8 mouse cellular contexts compared by ENCODE assay signal in the genomic region with DNA sequence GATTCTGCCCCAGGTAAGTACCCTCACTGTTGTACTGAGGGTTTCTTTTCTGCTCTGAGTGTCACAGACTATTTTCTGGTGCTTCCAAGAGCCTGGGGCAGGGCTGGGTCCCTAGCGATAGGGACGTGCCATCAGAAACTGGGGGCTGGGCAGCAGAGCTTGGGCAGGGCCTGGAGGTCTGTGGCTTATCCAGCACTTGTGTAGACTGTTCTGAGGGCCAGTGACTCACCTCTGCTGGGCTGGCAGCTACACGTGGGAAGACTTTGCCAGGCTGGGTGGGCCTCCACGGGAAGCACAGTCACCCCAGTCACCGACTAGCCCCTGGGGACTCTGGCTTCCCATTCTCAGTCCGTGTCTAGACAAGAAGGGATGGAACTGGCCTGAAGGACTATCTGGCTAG. TPM values are rescaled to one million over a fixed set of nuclear protein-coding genes. Genes with fewer than 3 reads are reported as not detected.
DNase-seq lines count a peak whose midpoint lies in the region; ATAC-seq and TF ChIP-seq lines count a peak whose summit lies in the region.

No protein-coding gene starts in this region.

- TF ChIP-seq CTCF in gastrocnemius, adult 2 months (IDR thresholded peaks at IDR 0.05) = no peak
- TF ChIP-seq CTCF in small intestine, adult 2 months (IDR thresholded peaks at IDR 0.05; ENCODE audit: extremely low read depth, insufficient read length, insufficient replicate concordance, low read depth, low read length) = no peak

- TF ChIP-seq POLR2A in small intestine, adult 2 months (IDR thresholded peaks at IDR 0.05; ENCODE audit: low read depth, low read length) = no peak

- peak overlapping the region; percentile 90 for H3K9ac ChIP-seq in heart, embryonic 12.5 days
- peak overlapping the region; percentile 60 for H3K9ac ChIP-seq in liver, embryonic 12.5 days

- intact Hi-C loops in gastrocnemius, adult 2 months (cut with DNase I) = no loop called here

- ATAC-seq in heart, embryonic 12.5 days (ENCODE audit: insufficient number of reproducible peaks, low FRiP score) = no peak
- ATAC-seq in liver, embryonic 12.5 days = no peak
- ATAC-seq in inflammation-experienced regulatory T-cells, adult 6 months = no peak

- H3K4me2 ChIP-seq in heart, embryonic 12.5 days = peak overlapping the region; percentile 89
- H3K4me2 ChIP-seq in liver, embryonic 12.5 days = peak overlapping the region; percentile 88

- H3K27me3 ChIP-seq in heart, embryonic 12.5 days (replicated peaks) = no peaks in the 10 kb centered on the region
- H3K27me3 ChIP-seq in liver, embryonic 12.5 days (replicated peaks) = peaks cover 17% of the 10 kb centered on the region
- H3K27me3 ChIP-seq in small intestine, adult 2 months (ENCODE audit: control insufficient read depth, insufficient read depth, low read length) = peaks cover 3% of the 10 kb centered on the region; the same call in 1 of the 2 replicates

- H3K4me1 ChIP-seq in brown adipose tissue, adult 24 weeks (ENCODE audit: control insufficient read depth, insufficient read depth, insufficient read length, low read length) = peaks cover 21% of the 10 kb centered on the region
- peaks cover 82% of the 10 kb centered on the region for H3K4me1 ChIP-seq in heart, embryonic 12.5 days (replicated peaks)
- H3K4me1 ChIP-seq in liver, embryonic 12.5 days = peaks cover 72% of the 10 kb centered on the region
- H3K4me1 ChIP-seq in small intestine, adult 2 months (ENCODE audit: control insufficient read depth, insufficient read depth, insufficient read length, low read length) = peaks cover 27% of the 10 kb centered on the region

- peak overlapping the region; percentile 88 for H3K27ac ChIP-seq in gastrocnemius, adult 2 months
- peak overlapping the region; percentile 72 for H3K27ac ChIP-seq in brown adipose tissue, adult 24 weeks (replicated peaks; ENCODE audit: low read depth, low read length)
- H3K27ac ChIP-seq in heart, embryonic 12.5 days (ENCODE audit: poor library complexity, severe bottlenecking) = peak overlapping the region; percentile 88
- no peak overlapping the region for H3K27ac ChIP-seq in liver, embryonic 12.5 days
- no peak overlapping the region for H3K27ac ChIP-seq in small intestine, adult 2 months (ENCODE audit: insufficient read depth, low read depth, low read length)

- H3K36me3 ChIP-seq in heart, embryonic 12.5 days = no peaks in the 10 kb centered on the region
- H3K36me3 ChIP-seq in liver, embryonic 12.5 days = peaks cover 14% of the 10 kb centered on the region
- no peaks in the 10 kb centered on the region for H3K36me3 ChIP-seq in small intestine, adult 2 months (ENCODE audit: control insufficient read depth, insufficient read depth, low read length)

- no peaks in the 10 kb centered on the region for H3K9me3 ChIP-seq in heart, embryonic 12.5 days (replicated peaks)
- no peaks in the 10 kb centered on the region for H3K9me3 ChIP-seq in liver, embryonic 12.5 days (replicated peaks)

- 22% methylated on average over 6 of the region's 6 CpGs for WGBS in heart, embryonic 12.5 days
- 50% methylated on average over 6 of the region's 6 CpGs for WGBS in liver, embryonic 12.5 days (ENCODE audit: insufficient replicate concordance)
- WGBS in small intestine, adult 2 months = 52% methylated on average over 6 of the region's 6 CpGs

- DNase-seq in gastrocnemius, adult 2 months = peak; percentile 50
- DNase-seq in gastrocnemius, postnatal 25 days = no peak
- DNase-seq in frontal cortex, postnatal 14 days (ENCODE audit: low spot score in 2 of 2) = no peak

- H3K4me3 ChIP-seq in gastrocnemius, adult 2 months = peak overlapping the region; percentile 93
- H3K4me3 ChIP-seq in brown adipose tissue, adult 24 weeks (ENCODE audit: insufficient read depth, low read depth, low read length) = peak overlapping the region; percentile 66
- H3K4me3 ChIP-seq in heart, embryonic 12.5 days = peak overlapping the region; percentile 75
- H3K4me3 ChIP-seq in liver, embryonic 12.5 days = peak overlapping the region; percentile 58
- H3K4me3 ChIP-seq in small intestine, adult 2 months (ENCODE audit: low read depth, low read length) = peak overlapping the region; percentile 61

RNA-seq across cellular contexts. Expression of gene Fads3, which starts 0.9 kb away (rescaled TPM):
- 1 to 10 TPM; 2.2 to 2.3 TPM for total RNA-seq in gastrocnemius, adult 2 months (2021)
- total RNA-seq in gastrocnemius, postnatal 25 days (2021) = 1 to 10 TPM; 3.1 to 7.2 TPM
- 31.1 and 34.2 TPM in 2 replicates for polyA plus RNA-seq in brown adipose tissue, adult 24 weeks (2012; ENCODE audit: insufficient read depth, insufficient read length, missing spikeins)
- 40.7 and 45.2 TPM in 2 replicates for polyA plus RNA-seq in heart, embryonic 12.5 days (2016; fragmentation: Nextera tagmentation; extraction: Ambion mirVana)
- 6.9 and 10.0 TPM in 2 replicates for polyA plus RNA-seq in liver, embryonic 12.5 days (2016; fragmentation: Nextera tagmentation; extraction: Ambion mirVana)
- polyA plus RNA-seq in small intestine, adult 2 months (2012; rRNA removed) = 7.6 and 18.9 TPM in 2 replicates
- polyA plus RNA-seq in inflammation-experienced regulatory T-cells, adult 6 months (2017; shearing (Covaris generic)) = not detected

RNA-seq across cellular contexts. Expression of gene Rab3il1, which starts 40.8 kb away (rescaled TPM):
- total RNA-seq in gastrocnemius, adult 2 months (2021) = 1 to 10 TPM; 4.0 to 4.7 TPM
- 1 to 10 TPM; 6.0 to 6.5 TPM for total RNA-seq in gastrocnemius, postnatal 25 days (2021)
- 4.8 and 7.5 TPM in 2 replicates for polyA plus RNA-seq in brown adipose tissue, adult 24 weeks (2012; ENCODE audit: insufficient read depth, insufficient read length, missing spikeins)
- polyA plus RNA-seq in heart, embryonic 12.5 days (2016; fragmentation: Nextera tagmentation; extraction: Ambion mirVana) = 38.0 and 39.7 TPM in 2 replicates
- 189 and 191 TPM in 2 replicates for polyA plus RNA-seq in liver, embryonic 12.5 days (2016; fragmentation: Nextera tagmentation; extraction: Ambion mirVana)
- polyA plus RNA-seq in small intestine, adult 2 months (2012; rRNA removed) = 4.1 and 4.3 TPM in 2 replicates
- polyA plus RNA-seq in inflammation-experienced regulatory T-cells, adult 6 months (2017; shearing (Covaris generic)) = not detected

RNA-seq across cellular contexts. Expression of gene Best1, which starts 40.8 kb away (rescaled TPM):
- under 1 TPM; 0.28 to 0.46 TPM for total RNA-seq in gastrocnemius, adult 2 months (2021)
- under 1 TPM; 0.21 to 0.26 TPM for total RNA-seq in gastrocnemius, postnatal 25 days (2021)
- polyA plus RNA-seq in brown adipose tissue, adult 24 weeks (2012; ENCODE audit: insufficient read depth, insufficient read length, missing spikeins) = not detected in 2 replicates
- polyA plus RNA-seq in heart, embryonic 12.5 days (2016; fragmentation: Nextera tagmentation; extraction: Ambion mirVana) = 0.32 and 0.34 TPM in 2 replicates
- polyA plus RNA-seq in liver, embryonic 12.5 days (2016; fragmentation: Nextera tagmentation; extraction: Ambion mirVana) = 0.17 and 0.32 TPM in 2 replicates
- 0.09 and 0.18 TPM in 2 replicates for polyA plus RNA-seq in small intestine, adult 2 months (2012; rRNA removed)
- under 1 TPM in 1 of 3 experiments, not detected in 2; 0.21 TPM for polyA plus RNA-seq in inflammation-experienced regulatory T-cells, adult 6 months (2017; shearing (Covaris generic))

RNA-seq across cellular contexts. Expression of gene Fads2, which starts 59.3 kb away (rescaled TPM):
- total RNA-seq in gastrocnemius, adult 2 months (2021) = 1 to 10 TPM; 1.7 to 4.1 TPM
- total RNA-seq in gastrocnemius, postnatal 25 days (2021) = 1 to 10 TPM; 2.8 to 3.4 TPM
- polyA plus RNA-seq in brown adipose tissue, adult 24 weeks (2012; ENCODE audit: insufficient read depth, insufficient read length, missing spikeins) = 7.1 and 9.6 TPM in 2 replicates
- polyA plus RNA-seq in heart, embryonic 12.5 days (2016; fragmentation: Nextera tagmentation; extraction: Ambion mirVana) = 64.2 and 66.7 TPM in 2 replicates
- 88.4 and 89.9 TPM in 2 replicates for polyA plus RNA-seq in liver, embryonic 12.5 days (2016; fragmentation: Nextera tagmentation; extraction: Ambion mirVana)
- 29.6 and 44.9 TPM in 2 replicates for polyA plus RNA-seq in small intestine, adult 2 months (2012; rRNA removed)
- under 1 TPM in 1 of 3 experiments, not detected in 2; 0.15 TPM for polyA plus RNA-seq in inflammation-experienced regulatory T-cells, adult 6 months (2017; shearing (Covaris generic))

Comparison
In these comparisons a context has a peak if more than half of its experiments do, and no peak if none do; other contexts are left out.
1. H3K27ac ChIP-seq: peak in gastrocnemius, adult 2 months (single experiment), brown adipose tissue, adult 24 weeks (single experiment) and heart, embryonic 12.5 days (single experiment); none in liver, embryonic 12.5 days (single experiment) and small intestine, adult 2 months (single experiment).
2. Peak in every context shown above with its lines, with median percentiles within 50 percentile points of each other: H3K4me3 ChIP-seq.